Mouse (Mus musculus): ENCODE measurements around the gene Alk. TPM values are rescaled to one million over a fixed set of nuclear protein-coding genes. Genes with fewer than 3 reads are reported as not detected.
A peak's percentile ranks its signal among the peaks of the same experiment; 100 is the strongest.

Gene Alk
- polyA plus RNA-seq, 1 experiment from 2014 or later, result 0.43 TPM

GRCm38 (mm10) chr17:71990176-71990720, 614.2 kb downstream of the Alk start:
- WGBS, result 67% methylated on average over 4 of the region's 4 CpGs
- Histone ChIP-seq H3K4me1 (replicated peaks) (0 out of 2 replicates have a peak, but pooled peaks cover 5% of the 10 kb centered on the region), H3K36me3 (no peaks in the 10 kb centered on the region), H3K9ac (no peak overlapping the region), H3K9me3 (replicated peaks) (no peaks in the 10 kb centered on the region), H3K27me3 (replicated peaks) (no peaks in the 10 kb centered on the region), H3K27ac (ENCODE audit: poor library complexity, severe bottlenecking) (no peak overlapping the region), H3K4me2 (no peak overlapping the region), H3K4me3 (no peak overlapping the region)
- no peak for ATAC-seq (ENCODE audit: insufficient number of reproducible peaks, low FRiP score)

- no peak overlapping the region for H3K27ac ChIP-seq (ENCODE audit: poor library complexity, severe bottlenecking)
- WGBS, result 61% methylated on average over 9 of the region's 9 CpGs
- H3K27me3 ChIP-seq (replicated peaks), result no peaks in the 10 kb centered on the region
- no peaks in the 10 kb centered on the region for H3K9me3 ChIP-seq (replicated peaks)
- no peak overlapping the region for H3K4me2 ChIP-seq
- no peak for ATAC-seq (ENCODE audit: insufficient number of reproducible peaks, low FRiP score)
- H3K9ac ChIP-seq, result no peak overlapping the region
- H3K4me3 ChIP-seq, result no peak overlapping the region
- 0 out of 2 replicates have a peak, but pooled peaks cover 5% of the 10 kb centered on the region for H3K4me1 ChIP-seq (replicated peaks)
- no peaks in the 10 kb centered on the region for H3K36me3 ChIP-seq
These were observed 615.5 kb downstream of the Alk start for GRCm38 (mm10) chr17:71988736-71989569.

- Histone ChIP-seq H3K36me3 (no peaks in the 10 kb centered on the region), H3K4me2 (peak overlapping the region; percentile 30), H3K27me3 (replicated peaks) (no peaks in the 10 kb centered on the region), H3K27ac (ENCODE audit: poor library complexity, severe bottlenecking) (no peak overlapping the region), H3K9me3 (replicated peaks) (no peaks in the 10 kb centered on the region), H3K9ac (no peak overlapping the region), H3K4me3 (no peak overlapping the region), H3K4me1 (replicated peaks) (0 out of 2 replicates have a peak, but pooled peaks cover 5% of the 10 kb centered on the region)
- 33% methylated on average over 8 of the region's 8 CpGs for WGBS
- ATAC-seq (ENCODE audit: insufficient number of reproducible peaks, low FRiP score), result no peak
These were observed 617.4 kb downstream of the Alk start for GRCm38 (mm10) chr17:71986998-71987397.

GRCm38 (mm10) chr17:71986456-71986855, 618.0 kb downstream of the Alk start:
- 0 out of 2 replicates have a peak, but pooled peaks cover 5% of the 10 kb centered on the region for H3K4me1 ChIP-seq (replicated peaks)
- no peaks in the 10 kb centered on the region for H3K27me3 ChIP-seq (replicated peaks)
- H3K27ac ChIP-seq (ENCODE audit: poor library complexity, severe bottlenecking), result no peak overlapping the region
- H3K9me3 ChIP-seq (replicated peaks), result no peaks in the 10 kb centered on the region
- H3K36me3 ChIP-seq, result no peaks in the 10 kb centered on the region
- WGBS, result 53% methylated on average over 9 of the region's 9 CpGs
- H3K4me3 ChIP-seq, result no peak overlapping the region
- peak overlapping the region; percentile 3; the same call in 1 of the 2 replicates for H3K4me2 ChIP-seq
- H3K9ac ChIP-seq, result no peak overlapping the region
- ATAC-seq (ENCODE audit: insufficient number of reproducible peaks, low FRiP score), result no peak

GRCm38 (mm10) chr17:71981177-71981576, 623.2 kb downstream of the Alk start:
- no peak overlapping the region for H3K9ac ChIP-seq
- H3K4me1 ChIP-seq (replicated peaks), result peaks cover 11% of the 10 kb centered on the region
- no peaks in the 10 kb centered on the region for H3K9me3 ChIP-seq (replicated peaks)
- ATAC-seq (ENCODE audit: insufficient number of reproducible peaks, low FRiP score), result no peak
- no peak overlapping the region for H3K4me3 ChIP-seq
- no peak overlapping the region for H3K4me2 ChIP-seq
- H3K36me3 ChIP-seq, result no peaks in the 10 kb centered on the region
- no peaks in the 10 kb centered on the region for H3K27me3 ChIP-seq (replicated peaks)
- WGBS, result 82% methylated on average over 4 of the region's 4 CpGs
- no peak overlapping the region for H3K27ac ChIP-seq (ENCODE audit: poor library complexity, severe bottlenecking)

- ATAC-seq (ENCODE audit: insufficient number of reproducible peaks, low FRiP score), result 0 out of 2 replicates have a peak, but pooled peaks have one; percentile 39
- Histone ChIP-seq H3K4me3 (no peak overlapping the region), H3K9me3 (replicated peaks) (no peaks in the 10 kb centered on the region), H3K4me1 (replicated peaks) (peaks cover 10% of the 10 kb centered on the region), H3K4me2 (no peak overlapping the region), H3K9ac (no peak overlapping the region), H3K27ac (ENCODE audit: poor library complexity, severe bottlenecking) (no peak overlapping the region; the same call in 1 of the 2 replicates), H3K36me3 (no peaks in the 10 kb centered on the region), H3K27me3 (replicated peaks) (no peaks in the 10 kb centered on the region)
- 25% methylated on average over 3 of the region's 3 CpGs for WGBS
These were observed 623.8 kb downstream of the Alk start for GRCm38 (mm10) chr17:71980518-71981145.

GRCm38 (mm10) chr17:71979137-71979536, 625.3 kb downstream of the Alk start:
- 82% methylated on average over 8 of the region's 8 CpGs for WGBS
- Histone ChIP-seq H3K4me3 (no peak overlapping the region), H3K9ac (no peak overlapping the region), H3K36me3 (no peaks in the 10 kb centered on the region), H3K9me3 (replicated peaks) (no peaks in the 10 kb centered on the region), H3K4me1 (replicated peaks) (peaks cover 10% of the 10 kb centered on the region), H3K4me2 (no peak overlapping the region), H3K27ac (ENCODE audit: poor library complexity, severe bottlenecking) (no peak overlapping the region), H3K27me3 (replicated peaks) (no peaks in the 10 kb centered on the region)
- no peak for ATAC-seq (ENCODE audit: insufficient number of reproducible peaks, low FRiP score)

GRCm38 (mm10) chr17:71976661-71977060, 627.8 kb downstream of the Alk start:
- no peak for ATAC-seq (ENCODE audit: insufficient number of reproducible peaks, low FRiP score)
- H3K4me2 ChIP-seq, result no peak overlapping the region
- no peaks in the 10 kb centered on the region for H3K27me3 ChIP-seq (replicated peaks)
- H3K9me3 ChIP-seq (replicated peaks), result no peaks in the 10 kb centered on the region
- H3K4me3 ChIP-seq, result no peak overlapping the region
- peaks cover 10% of the 10 kb centered on the region for H3K4me1 ChIP-seq (replicated peaks)
- no peak overlapping the region for H3K9ac ChIP-seq
- H3K27ac ChIP-seq (ENCODE audit: poor library complexity, severe bottlenecking), result no peak overlapping the region
- no peaks in the 10 kb centered on the region for H3K36me3 ChIP-seq
- WGBS, result 78% methylated on average over 4 of the region's 4 CpGs

GRCm38 (mm10) chr17:71973704-71974103, 630.7 kb downstream of the Alk start:
- Histone ChIP-seq H3K9me3 (replicated peaks) (no peaks in the 10 kb centered on the region), H3K27me3 (replicated peaks) (no peaks in the 10 kb centered on the region), H3K36me3 (no peaks in the 10 kb centered on the region), H3K9ac (no peak overlapping the region), H3K4me1 (replicated peaks) (no peaks in the 10 kb centered on the region), H3K4me3 (no peak overlapping the region), H3K27ac (ENCODE audit: poor library complexity, severe bottlenecking) (no peak overlapping the region), H3K4me2 (no peak overlapping the region)
- WGBS, result 74% methylated on average over 7 of the region's 7 CpGs
- no peak for ATAC-seq (ENCODE audit: insufficient number of reproducible peaks, low FRiP score)

GRCm38 (mm10) chr17:71967356-71967755, 637.1 kb downstream of the Alk start:
- no peak for ATAC-seq (ENCODE audit: insufficient number of reproducible peaks, low FRiP score)
- Histone ChIP-seq H3K36me3 (no peaks in the 10 kb centered on the region), H3K27ac (ENCODE audit: poor library complexity, severe bottlenecking) (no peak overlapping the region), H3K4me1 (replicated peaks) (no peaks in the 10 kb centered on the region), H3K27me3 (replicated peaks) (no peaks in the 10 kb centered on the region), H3K9me3 (replicated peaks) (no peaks in the 10 kb centered on the region), H3K4me3 (no peak overlapping the region), H3K4me2 (no peak overlapping the region), H3K9ac (no peak overlapping the region)
- 78% methylated on average over 12 of the region's 12 CpGs for WGBS
